Mouse (Mus musculus): ENCODE data around the gene Adam4.
"Not testable (repeated sequence)": the region's sequence is repeated elsewhere in the genome, so short reads cannot be mapped to it uniquely, and the experiment has no call there.

Gene Adam4

GRCm38 (mm10) chr12:81421846-81422245 is at the start of gene Adam4:
Gene Adam4, minus strand, starts transcription at chr12:81421946.
- DNase-seq: no peak

- not testable (repeated sequence) for DNase-seq
Observed at GRCm38 (mm10) chr12:81459051-81459450, 37.3 kb upstream of the Adam4 start.

- not testable (repeated sequence) for DNase-seq
Observed at GRCm38 (mm10) chr12:81438985-81439384, 17.2 kb upstream of the Adam4 start.

DNA sequence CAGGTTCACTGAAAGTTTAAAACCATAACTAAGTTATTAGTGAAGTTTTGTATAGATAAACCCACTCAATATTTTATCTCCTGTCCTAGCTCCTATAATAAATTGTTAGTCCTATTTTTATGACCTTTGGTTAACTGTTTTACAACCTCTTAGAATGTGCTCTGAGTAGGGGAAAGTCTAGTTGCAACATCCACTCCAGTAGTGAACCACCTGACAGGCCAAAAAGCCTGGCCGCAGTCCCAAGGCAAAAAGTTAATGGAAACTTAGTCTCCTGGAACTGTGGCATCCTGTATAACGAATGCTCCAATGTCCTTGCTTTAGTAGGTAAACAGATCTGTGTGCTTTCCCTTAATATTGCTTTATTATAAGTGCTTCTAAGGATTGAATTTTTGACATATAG is 13.0 kb upstream of the Adam4 start:
- not testable (repeated sequence) for DNase-seq

DNA sequence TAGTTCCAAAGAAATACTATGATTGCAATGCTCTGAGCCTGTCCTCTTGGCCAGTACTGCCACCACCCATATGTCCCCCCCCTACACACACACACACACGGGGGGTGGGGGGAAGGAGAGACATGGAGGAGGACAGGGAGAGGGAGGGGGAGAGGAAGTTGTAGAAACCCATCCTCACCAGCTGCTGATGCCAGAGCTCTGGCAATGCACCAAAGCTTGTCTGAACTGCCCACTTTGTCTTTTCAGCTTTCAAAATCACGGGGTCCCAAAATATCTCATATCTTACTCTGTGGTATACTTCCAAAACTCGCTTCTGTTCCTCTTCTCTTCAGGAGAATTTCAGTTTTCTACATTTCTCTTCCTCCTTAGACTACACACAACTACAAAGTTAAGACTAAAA is 8.5 kb downstream of the Adam4 start:
- DNase-seq: no peak

GRCm38 (mm10) chr12:81408966-81409365 is 12.8 kb downstream of the Adam4 start:
- DNase-seq: no peak

- peak; percentile 88 to 89 for DNase-seq
Observed at GRCm38 (mm10) chr12:81402187-81402586, 19.6 kb downstream of the Adam4 start.

DNA sequence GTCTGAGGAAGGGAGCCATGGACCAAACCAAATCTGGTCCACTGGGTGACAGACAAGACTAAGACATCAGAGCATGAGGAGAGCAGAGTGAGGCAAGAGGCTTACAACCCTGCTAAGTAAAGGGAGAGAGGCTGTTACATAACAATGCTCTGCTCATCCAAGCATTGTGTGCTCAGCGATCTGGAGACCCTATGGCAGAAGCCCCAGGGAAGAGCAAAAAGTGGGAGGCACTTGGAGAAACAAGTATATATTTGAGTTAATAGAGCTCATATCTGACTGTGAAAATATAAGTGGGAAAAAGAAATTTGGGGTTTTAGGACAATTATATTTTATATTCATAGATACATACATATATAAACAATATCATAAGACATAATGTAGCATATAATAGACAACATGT is 42.4 kb downstream of the Adam4 start, which contains the start of gene Gm4787:
TSS of gene Gm4787 (minus strand) at position 101 of the 400 bp plus-strand sequence.
- not testable (repeated sequence) for DNase-seq

All from cerebellum, postnatal 14 days (tissue).